Mouse (Mus musculus) megakaryocyte, embryonic 14.5 days (primary cell): ENCODE measurements around the gene Spata2. TPM values are rescaled to one million over a fixed set of nuclear protein-coding genes. Genes with fewer than 3 reads are reported as not detected.

Experiments used
- H3K27me3 ChIP-seq: replicated peaks from 2 replicates; pipeline ENCODE3; 2012; ENCODE audit warnings: inconsistent platforms
- H3K36me3 ChIP-seq: replicated peaks from 2 replicates; pipeline ENCODE3; 2012; ENCODE audit warnings: low read length, inconsistent platforms, mixed read lengths
- H3K4me1 ChIP-seq: 2 replicates; pipeline ENCODE4 v1.6.1; 2012; ENCODE audit warnings: inconsistent platforms
- H3K4me3 ChIP-seq: replicated peaks from 2 replicates; pipeline ENCODE3; 2012; ENCODE audit warnings: moderate library complexity, mild to moderate bottlenecking, inconsistent platforms
- H3K9me3 ChIP-seq: 2 replicates; pipeline ENCODE4 v1.6.1; 2012; ENCODE audit warnings: inconsistent platforms
- FLI1 ChIP-seq: IDR thresholded peaks from 2 replicates; pipeline ENCODE4 v1.6.1; 2012; ENCODE audit warnings: low read length, inconsistent platforms, mixed read lengths
- GATA1 ChIP-seq: IDR thresholded peaks from 3 replicates; pipeline ENCODE4 v1.6.1; 2012; ENCODE audit warnings: mixed read lengths, low read length, inconsistent platforms, borderline replicate concordance
- polyA plus RNA-seq: library from polyadenylated mRNA; stranded (reverse); fragments of >175 nt; gene quantifications from 2 replicates; pipeline ENCODE4 v1.2.3, GENCODE M21; 2012; ENCODE audit warnings: low replicate concordance; ENCODE audit not compliant: insufficient read depth

The Spata2 gene
- polyA plus RNA-seq, 1 experiment: 10.0 TPM

- H3K27me3 ChIP-seq: no peaks in the 10 kb centered on the region
- H3K4me1 ChIP-seq: peaks cover 5% of the 10 kb centered on the region; the same call in 1 of the 2 replicates
- H3K9me3 ChIP-seq: no peaks in the 10 kb centered on the region
- TF ChIP-seq GATA1: no peak
- TF ChIP-seq FLI1: no peak
- no peak overlapping the region for H3K4me3 ChIP-seq
- peaks cover 97% of the 10 kb centered on the region for H3K36me3 ChIP-seq
Measured at GRCm38 (mm10) chr2:167470611-167471010, 22.1 kb downstream of the Spata2 start.

DNA sequence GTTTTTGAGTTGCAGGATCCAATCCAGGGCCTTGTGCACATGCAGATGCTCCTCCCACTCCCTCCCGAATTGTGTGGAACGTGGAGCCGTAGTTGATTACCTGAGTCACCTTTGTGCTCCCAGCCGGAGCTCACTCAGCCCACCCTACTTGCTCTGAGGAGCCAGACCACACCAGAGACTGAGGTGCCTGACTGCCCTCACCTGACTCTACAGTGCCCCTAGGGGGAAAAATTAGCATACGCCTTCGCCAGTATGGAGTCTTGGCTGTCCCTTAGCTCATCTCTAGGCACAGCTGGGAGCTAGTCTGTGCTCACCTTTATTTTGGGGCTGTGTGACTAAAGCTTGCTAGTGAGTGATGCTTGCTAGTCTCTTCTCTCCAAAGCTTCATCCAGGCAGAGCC is 24.2 kb downstream of the Spata2 start:
- no peaks in the 10 kb centered on the region for H3K27me3 ChIP-seq
- H3K9me3 ChIP-seq: no peaks in the 10 kb centered on the region
- peaks cover 5% of the 10 kb centered on the region; the same call in 1 of the 2 replicates for H3K4me1 ChIP-seq
- no peak overlapping the region for H3K4me3 ChIP-seq
- TF ChIP-seq GATA1 (no peak), FLI1 (no peak)
- peaks cover 95% of the 10 kb centered on the region for H3K36me3 ChIP-seq

DNA sequence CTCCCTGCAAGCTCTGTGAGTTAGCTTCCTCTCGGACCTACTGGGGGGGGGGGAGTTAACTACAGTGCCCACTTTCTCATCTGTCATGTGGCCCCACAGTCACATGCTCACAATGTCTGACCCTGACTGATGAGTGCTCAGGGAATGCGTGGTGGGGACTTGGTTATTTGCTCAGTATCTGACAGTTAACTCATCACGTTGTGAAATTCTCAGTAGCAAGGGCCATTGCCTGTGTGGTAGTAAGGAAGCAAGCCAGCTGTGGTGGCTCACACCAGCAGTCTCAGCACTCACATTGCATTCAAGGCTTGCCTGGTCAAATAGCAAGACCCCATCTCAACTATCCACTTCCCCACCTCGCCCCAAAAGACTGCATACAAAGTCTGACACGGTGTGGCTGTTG is 25.5 kb downstream of the Spata2 start:
- H3K4me1 ChIP-seq: peaks cover 5% of the 10 kb centered on the region; the same call in 1 of the 2 replicates
- TF ChIP-seq FLI1 (no peak), GATA1 (no peak)
- H3K9me3 ChIP-seq: no peaks in the 10 kb centered on the region
- peaks cover 94% of the 10 kb centered on the region for H3K36me3 ChIP-seq
- H3K27me3 ChIP-seq: no peaks in the 10 kb centered on the region
- H3K4me3 ChIP-seq: no peak overlapping the region

GRCm38 (mm10) chr2:167465951-167466350 is 26.7 kb downstream of the Spata2 start:
- H3K4me3 ChIP-seq: no peak overlapping the region
- TF ChIP-seq GATA1 (no peak), FLI1 (no peak)
- peaks cover 5% of the 10 kb centered on the region; the same call in 1 of the 2 replicates for H3K4me1 ChIP-seq
- H3K36me3 ChIP-seq: peaks cover 91% of the 10 kb centered on the region
- no peaks in the 10 kb centered on the region for H3K27me3 ChIP-seq
- no peaks in the 10 kb centered on the region for H3K9me3 ChIP-seq

DNA sequence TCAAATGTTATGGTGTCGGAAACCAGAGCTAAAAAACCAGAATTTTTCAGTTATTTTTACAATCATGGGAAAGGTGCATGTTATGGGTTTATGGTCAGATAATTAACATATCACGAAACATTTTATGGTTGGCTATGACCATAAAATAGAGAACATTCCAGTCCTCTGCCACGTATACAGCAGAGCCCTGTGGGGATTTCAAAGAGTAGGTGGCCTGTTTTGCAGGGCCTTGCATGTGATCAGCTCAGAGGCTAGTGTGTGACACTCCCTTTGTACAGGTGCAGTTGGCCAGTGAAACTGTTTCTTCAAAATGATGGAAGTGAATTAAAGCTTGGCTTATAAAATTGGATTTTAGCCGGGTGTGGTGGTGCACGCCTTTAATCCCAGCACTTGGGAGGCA is 28.9 kb downstream of the Spata2 start:
- Histone ChIP-seq H3K9me3 (no peaks in the 10 kb centered on the region), H3K36me3 (peaks cover 89% of the 10 kb centered on the region), H3K27me3 (no peaks in the 10 kb centered on the region), H3K4me3 (no peak overlapping the region), H3K4me1 (peaks cover 5% of the 10 kb centered on the region; the same call in 1 of the 2 replicates)
- no peak for TF ChIP-seq FLI1
- TF ChIP-seq GATA1: no peak

GRCm38 (mm10) chr2:167462954-167463353 is 29.7 kb downstream of the Spata2 start:
- TF ChIP-seq GATA1 (no peak), FLI1 (no peak)
- no peaks in the 10 kb centered on the region for H3K9me3 ChIP-seq
- peaks cover 5% of the 10 kb centered on the region; the same call in 1 of the 2 replicates for H3K4me1 ChIP-seq
- no peaks in the 10 kb centered on the region for H3K27me3 ChIP-seq
- peaks cover 89% of the 10 kb centered on the region for H3K36me3 ChIP-seq
- H3K4me3 ChIP-seq: no peak overlapping the region

DNA sequence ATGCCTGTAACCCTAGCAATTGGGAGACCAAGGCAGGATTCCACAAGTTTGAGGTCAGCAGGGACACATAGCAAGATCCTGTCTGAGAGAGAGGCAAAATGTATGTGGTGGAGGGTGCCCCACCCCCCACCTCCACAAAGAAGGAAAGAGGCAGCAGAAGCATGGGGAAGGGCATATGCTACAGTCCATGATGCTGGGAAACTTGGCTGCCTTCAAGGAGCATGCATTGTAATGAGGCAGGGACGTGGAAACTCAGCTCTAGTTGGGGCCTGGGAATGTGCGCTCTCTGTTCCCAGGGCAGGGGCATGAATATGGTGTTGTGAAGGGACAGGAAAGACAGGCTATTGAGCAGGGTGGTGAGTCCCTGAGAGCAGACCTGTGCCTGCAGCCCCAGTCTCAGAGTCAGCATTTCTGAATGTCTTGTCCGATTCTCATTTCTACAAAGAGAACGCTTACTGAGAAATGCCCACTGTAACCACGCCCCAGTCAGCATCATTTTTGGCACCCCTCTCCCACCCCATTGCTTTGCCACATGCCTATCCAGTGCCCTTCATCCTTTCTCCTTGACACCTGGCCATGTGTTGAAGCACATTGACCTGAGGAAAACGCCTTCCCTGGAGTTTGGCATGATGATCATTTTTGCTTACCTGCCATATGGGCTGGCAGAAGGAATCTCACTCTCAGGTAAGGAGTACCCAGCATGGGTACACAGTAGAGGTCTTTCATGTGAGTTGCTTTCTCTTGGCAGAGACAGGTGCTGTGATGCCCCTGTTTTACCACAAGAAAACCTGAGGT is 33.4 kb downstream of the Spata2 start:
- Histone ChIP-seq H3K9me3 (no peaks in the 10 kb centered on the region), H3K36me3 (peaks cover 86% of the 10 kb centered on the region), H3K4me3 (no peak overlapping the region), H3K4me1 (no peaks in the 10 kb centered on the region; the same call in 1 of the 2 replicates), H3K27me3 (no peaks in the 10 kb centered on the region)
- no peak for TF ChIP-seq GATA1
- no peak for TF ChIP-seq FLI1

DNA sequence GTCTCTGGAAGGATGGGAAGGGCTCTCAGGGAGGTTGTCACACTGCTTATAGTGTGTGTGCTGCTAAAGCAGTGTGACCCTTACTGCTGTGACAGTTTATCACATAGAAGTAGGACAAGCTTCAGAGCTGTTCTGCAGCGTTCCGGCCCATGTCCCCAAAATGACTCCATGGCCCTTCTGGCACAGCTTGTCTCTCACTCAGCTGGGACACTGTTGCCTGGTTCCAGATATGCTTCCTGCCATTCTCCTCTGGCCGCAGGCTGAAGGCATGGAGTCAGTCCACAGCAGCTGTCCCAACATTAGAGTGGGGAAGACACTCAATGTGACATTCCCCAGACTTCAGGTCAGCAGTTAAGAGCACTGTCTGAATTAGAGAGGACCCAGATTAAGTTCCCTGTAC is 34.1 kb downstream of the Spata2 start:
- Histone ChIP-seq H3K4me1 (no peaks in the 10 kb centered on the region; the same call in 1 of the 2 replicates), H3K4me3 (no peak overlapping the region), H3K9me3 (no peaks in the 10 kb centered on the region), H3K27me3 (no peaks in the 10 kb centered on the region), H3K36me3 (peaks cover 88% of the 10 kb centered on the region)
- TF ChIP-seq GATA1: no peak
- no peak for TF ChIP-seq FLI1

DNA sequence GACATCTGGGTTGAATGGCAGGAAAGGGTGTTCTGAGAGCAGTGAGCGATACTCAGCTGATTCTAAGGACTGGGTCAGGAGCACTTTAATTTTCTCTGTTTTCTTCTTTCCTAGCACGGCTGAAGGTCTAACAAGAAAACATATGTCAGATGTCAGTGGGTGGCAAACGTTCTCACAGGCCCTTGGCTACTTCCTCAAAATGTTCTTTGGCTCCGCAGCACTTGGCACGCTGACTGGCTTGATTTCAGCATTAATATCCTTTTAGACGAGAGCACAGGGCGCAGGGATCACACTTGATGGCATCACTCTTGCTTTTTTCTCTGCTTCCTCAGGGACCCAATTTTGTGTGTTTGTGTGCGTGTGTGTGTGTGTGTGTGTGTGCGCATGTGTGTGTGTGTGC is 35.5 kb downstream of the Spata2 start:
- TF ChIP-seq FLI1: no peak
- no peak for TF ChIP-seq GATA1
- Histone ChIP-seq H3K27me3 (no peaks in the 10 kb centered on the region), H3K4me1 (no peaks in the 10 kb centered on the region; the same call in 1 of the 2 replicates), H3K4me3 (no peak overlapping the region), H3K9me3 (no peaks in the 10 kb centered on the region), H3K36me3 (peaks cover 87% of the 10 kb centered on the region)

DNA sequence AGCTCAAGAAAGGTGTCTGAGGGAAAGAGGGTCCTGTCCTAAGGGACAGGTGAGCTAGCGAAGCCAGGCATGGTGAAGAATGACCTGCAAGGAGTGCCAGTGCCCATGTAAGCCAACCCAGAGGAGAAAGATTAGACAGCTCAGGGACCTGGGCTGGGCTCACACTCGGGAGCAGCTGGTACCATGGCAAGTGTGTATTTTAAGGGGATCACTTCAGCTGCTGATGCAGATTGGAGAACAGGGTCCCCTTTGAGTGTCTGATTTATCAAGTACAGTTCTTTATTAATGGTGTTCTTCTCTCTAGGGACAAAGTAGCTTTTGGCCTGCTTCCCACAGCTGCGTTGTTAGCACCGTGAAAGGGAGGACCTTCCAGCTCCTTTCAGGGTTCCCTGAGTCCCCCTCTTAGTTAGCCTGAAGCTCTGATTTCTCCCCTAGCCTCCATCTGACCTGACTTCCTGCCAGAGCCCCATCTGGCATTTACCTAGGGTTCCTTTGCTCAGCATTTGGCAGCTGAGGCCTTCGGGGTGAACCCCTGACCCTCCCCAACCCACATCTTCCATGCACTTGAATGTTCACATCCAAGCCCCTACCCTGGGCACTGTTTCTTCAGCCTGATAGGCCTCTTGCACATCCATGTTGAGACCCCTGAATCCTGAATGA is 36.2 kb downstream of the Spata2 start:
- Histone ChIP-seq H3K27me3 (no peaks in the 10 kb centered on the region), H3K4me1 (no peaks in the 10 kb centered on the region; the same call in 1 of the 2 replicates), H3K4me3 (no peak overlapping the region), H3K36me3 (peaks cover 84% of the 10 kb centered on the region), H3K9me3 (no peaks in the 10 kb centered on the region)
- TF ChIP-seq GATA1 (no peak), FLI1 (no peak)
